Mouse (Mus musculus) heart, embryonic 13.5 days (tissue): ENCODE results near the gene Taf8. TPM values are rescaled to one million over a fixed set of nuclear protein-coding genes. Genes with fewer than 3 reads are reported as not detected.

Experiments
- ATAC-seq: fragments of 200-750 bp; cut with Nextera tagmentation; 2 replicates; pipeline ENCODE4 v1.8.0; 2017; ENCODE audit warnings: moderate TSS enrichment; ENCODE audit not compliant: insufficient number of reproducible peaks, low FRiP score, low TSS enrichment; ENCODE audit errors: extremely low read depth
- H3K27ac ChIP-seq: fragments of 300-500 bp; sonication (generic); replicated peaks from 2 replicates; pipeline ENCODE4 v1.5.1; 2015; ENCODE audit warnings: moderate library complexity, mild to moderate bottlenecking, inconsistent platforms
- H3K27me3 ChIP-seq: fragments of 300-500 bp; sonication (generic); replicated peaks from 2 replicates; pipeline ENCODE4 v1.6.1; 2015; ENCODE audit warnings: mild to moderate bottlenecking, inconsistent platforms
- H3K36me3 ChIP-seq: fragments of 300-500 bp; sonication (generic); 2 replicates; pipeline ENCODE4 v1.6.1; 2015; ENCODE audit warnings: mild to moderate bottlenecking, inconsistent platforms
- H3K4me1 ChIP-seq: fragments of 300-500 bp; sonication (generic); 2 replicates; pipeline ENCODE4 v1.6.1; 2015; ENCODE audit warnings: inconsistent platforms
- H3K4me2 ChIP-seq: fragments of 300-500 bp; sonication (generic); 2 replicates; pipeline ENCODE4 v1.6.1; 2015; ENCODE audit warnings: inconsistent platforms, mild to moderate bottlenecking, moderate library complexity
- H3K4me3 ChIP-seq: fragments of 300-500 bp; sonication (generic); 2 replicates; pipeline ENCODE4 v1.5.1; 2015; ENCODE audit warnings: moderate library complexity, mild to moderate bottlenecking, inconsistent platforms
- H3K9ac ChIP-seq: fragments of 300-500 bp; sonication (generic); 2 replicates; pipeline ENCODE4 v1.6.1; 2015; ENCODE audit warnings: inconsistent platforms, mild to moderate bottlenecking, moderate library complexity
- H3K9me3 ChIP-seq: fragments of 300-500 bp; sonication (generic); 2 replicates; pipeline ENCODE4 v1.6.1; 2016; ENCODE audit warnings: inconsistent platforms
- WGBS: fragments of 180-500 bp; shearing (Covaris S2); methylation state at CpG from one replicate; pipeline ENCODE4 v1.1.7; 2015; ENCODE audit warnings: mixed read lengths; 5-methylcytosine and 5-hydroxymethylcytosine counted together
- polyA plus RNA-seq: library from polyadenylated mRNA; unstranded; fragments of >200 nt; fragmentation: Nextera tagmentation; extraction: Ambion mirVana; gene quantifications from 2 replicates; pipeline ENCODE4 v1.2.1, GENCODE M21; 2015

The Taf8 gene
- polyA plus RNA-seq, 1 experiment from 2014 or later, result 18.4 TPM

DNA sequence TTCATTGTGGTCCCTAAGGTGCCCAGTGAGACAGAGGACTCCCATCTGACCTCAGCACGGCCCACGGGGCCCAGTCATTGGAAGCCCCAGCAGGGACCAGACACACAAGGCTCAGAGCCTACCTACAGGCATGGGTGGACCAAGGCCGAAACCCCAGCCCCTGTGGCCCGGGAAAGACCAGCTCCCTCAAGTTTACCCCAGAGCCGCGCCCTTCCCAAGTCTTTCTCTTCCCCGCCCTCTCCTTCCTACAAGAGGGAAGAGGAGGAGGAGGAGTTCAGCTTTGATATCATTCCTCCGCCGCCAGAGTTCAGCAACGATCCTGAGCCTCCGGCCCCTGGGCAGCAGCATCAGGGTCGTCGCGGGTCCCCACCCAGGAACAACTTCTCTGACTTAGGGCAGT lies 34.0 kb downstream of the Taf8 start:
- H3K4me3 ChIP-seq, result peak overlapping the region; percentile 43
- no peak overlapping the region for H3K27ac ChIP-seq
- peaks cover 58% of the 10 kb centered on the region for H3K27me3 ChIP-seq
- no peaks in the 10 kb centered on the region for H3K9me3 ChIP-seq
- ATAC-seq, result no peak
- peak overlapping the region; percentile 67 for H3K4me2 ChIP-seq
- peak overlapping the region; percentile 66 for H3K9ac ChIP-seq
- H3K36me3 ChIP-seq, result no peaks in the 10 kb centered on the region
- WGBS, result 19% methylated on average over 14 of the region's 14 CpGs
- H3K4me1 ChIP-seq, result peaks cover 50% of the 10 kb centered on the region

DNA sequence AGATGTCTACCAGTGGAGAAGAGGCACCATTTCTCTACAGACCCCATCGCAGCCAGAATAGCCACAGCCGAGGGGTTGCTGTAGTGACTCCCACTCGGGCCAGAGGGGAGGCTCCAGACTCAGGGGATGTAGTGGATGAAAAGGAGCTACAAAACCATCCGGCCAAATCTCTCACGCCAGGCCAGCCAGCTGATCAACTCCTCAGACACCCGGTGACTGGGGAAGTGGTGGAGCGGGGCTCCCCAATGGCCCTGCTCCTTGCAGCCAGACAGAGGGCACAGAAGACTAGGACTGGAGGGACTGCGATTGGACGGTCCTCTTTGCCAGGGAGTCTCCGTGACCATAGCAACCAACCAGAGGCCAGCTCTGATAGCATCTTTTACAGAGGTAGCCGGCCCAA lies 34.4 kb downstream of the Taf8 start:
- Histone ChIP-seq H3K9me3 (no peaks in the 10 kb centered on the region), H3K9ac (0 out of 2 replicates have a peak overlapping the region, but pooled peaks have one; percentile 66), H3K4me3 (no peak overlapping the region), H3K36me3 (no peaks in the 10 kb centered on the region), H3K27me3 (peaks cover 58% of the 10 kb centered on the region), H3K27ac (no peak overlapping the region), H3K4me1 (peaks cover 52% of the 10 kb centered on the region), H3K4me2 (peak overlapping the region; percentile 67)
- 72% methylated on average over 11 of the region's 11 CpGs for WGBS
- no peak for ATAC-seq

DNA sequence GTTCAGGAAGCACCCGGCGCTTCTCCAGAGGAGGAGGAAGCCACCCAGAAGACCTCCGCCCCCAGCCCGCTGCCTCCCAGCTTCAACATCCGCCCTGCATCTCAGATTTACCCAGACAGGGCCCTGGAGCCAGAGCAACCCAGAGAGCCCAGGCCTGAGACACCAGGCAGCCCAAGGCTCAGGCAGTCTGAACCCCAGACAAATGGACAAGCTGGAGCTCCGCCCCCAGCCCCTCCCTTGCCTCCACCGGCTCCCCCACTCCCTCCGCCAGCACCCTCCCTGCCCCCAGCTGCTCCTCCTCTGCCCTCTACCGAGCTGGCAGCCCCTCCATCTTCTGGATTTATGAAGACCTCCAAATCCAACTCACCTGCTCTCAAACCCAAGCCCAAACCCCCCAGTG lies 35.8 kb downstream of the Taf8 start:
- no peak overlapping the region for H3K4me3 ChIP-seq

DNA sequence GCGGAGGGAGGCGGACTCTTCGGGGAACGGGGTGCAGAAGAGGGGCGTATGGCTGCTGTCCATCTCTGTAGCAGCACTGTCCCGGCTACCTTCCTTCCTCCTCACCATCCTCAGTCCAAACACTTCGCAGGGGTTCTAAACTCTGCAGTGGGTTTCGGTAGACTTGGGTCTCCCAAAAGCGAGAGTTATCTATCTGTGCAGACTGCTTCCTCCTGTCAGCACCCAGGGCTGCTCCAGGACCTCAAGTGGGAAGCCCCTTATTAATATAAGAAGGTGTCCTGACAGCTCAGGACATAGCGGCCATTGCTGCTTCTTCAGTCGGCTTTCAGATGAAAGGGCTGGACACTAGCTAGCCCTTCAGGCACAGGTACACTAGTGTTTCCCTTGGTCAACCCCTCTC lies 37.1 kb downstream of the Taf8 start:
- Histone ChIP-seq H3K9ac (no peak overlapping the region), H3K4me3 (no peak overlapping the region), H3K4me1 (peaks cover 46% of the 10 kb centered on the region), H3K9me3 (no peaks in the 10 kb centered on the region), H3K4me2 (no peak overlapping the region), H3K36me3 (no peaks in the 10 kb centered on the region), H3K27me3 (peaks cover 58% of the 10 kb centered on the region), H3K27ac (no peak overlapping the region)
- no peak for ATAC-seq
- 71% methylated on average over 11 of the region's 11 CpGs for WGBS

More for the DNA sequence above, 35.8 kb downstream of the Taf8 start:
- no peak overlapping the region for H3K4me2 ChIP-seq
- H3K9ac ChIP-seq, result 0 out of 2 replicates have a peak overlapping the region, but pooled peaks have one; percentile 5
- H3K4me1 ChIP-seq, result peaks cover 54% of the 10 kb centered on the region
- ATAC-seq, result no peak
- WGBS, result 41% methylated on average over 9 of the region's 9 CpGs
- H3K27me3 ChIP-seq, result peaks cover 58% of the 10 kb centered on the region
- H3K36me3 ChIP-seq, result no peaks in the 10 kb centered on the region
- H3K9me3 ChIP-seq, result no peaks in the 10 kb centered on the region
- H3K27ac ChIP-seq, result no peak overlapping the region

DNA sequence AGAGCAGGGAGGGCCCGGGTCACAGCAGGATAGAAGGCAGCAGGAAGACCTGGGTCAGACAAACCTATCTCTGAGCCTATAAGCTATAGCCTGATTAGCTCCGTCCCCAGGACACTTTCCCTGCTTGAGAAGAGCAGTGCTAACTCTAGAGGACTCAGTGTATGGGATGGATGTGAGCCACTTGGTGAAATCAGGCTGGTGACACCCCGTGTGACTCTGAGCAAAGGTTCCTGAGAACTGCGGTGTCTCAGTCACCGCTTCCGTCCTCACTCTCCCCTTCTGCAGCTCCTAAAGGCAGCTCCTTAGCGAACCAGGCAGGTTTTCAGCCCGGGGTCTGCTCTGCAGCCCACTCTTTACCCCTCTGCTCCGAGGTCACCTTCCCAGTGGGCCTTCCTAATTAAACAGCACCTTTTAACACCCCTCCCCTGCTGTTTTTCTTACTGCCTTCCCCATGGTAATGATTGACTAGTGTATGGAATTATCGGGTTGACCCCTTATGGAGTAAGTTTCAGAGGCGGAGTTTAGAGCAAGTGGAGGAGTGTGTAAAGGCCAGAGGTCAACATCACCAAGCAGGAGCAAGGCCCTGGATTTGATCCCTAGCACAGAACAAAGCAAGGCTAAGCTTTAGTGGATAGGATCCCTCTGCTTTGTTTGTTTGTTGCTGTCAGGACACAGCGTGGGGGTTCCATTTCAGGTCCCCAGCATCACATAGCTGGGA lies 37.7 kb downstream of the Taf8 start:
- Histone ChIP-seq H3K27ac (no peak overlapping the region), H3K4me3 (no peak overlapping the region), H3K4me2 (no peak overlapping the region), H3K9me3 (no peaks in the 10 kb centered on the region), H3K9ac (no peak overlapping the region), H3K36me3 (no peaks in the 10 kb centered on the region), H3K27me3 (peaks cover 53% of the 10 kb centered on the region), H3K4me1 (peaks cover 52% of the 10 kb centered on the region)
- 46% methylated on average over 12 of the region's 12 CpGs for WGBS
- ATAC-seq, result no peak

DNA sequence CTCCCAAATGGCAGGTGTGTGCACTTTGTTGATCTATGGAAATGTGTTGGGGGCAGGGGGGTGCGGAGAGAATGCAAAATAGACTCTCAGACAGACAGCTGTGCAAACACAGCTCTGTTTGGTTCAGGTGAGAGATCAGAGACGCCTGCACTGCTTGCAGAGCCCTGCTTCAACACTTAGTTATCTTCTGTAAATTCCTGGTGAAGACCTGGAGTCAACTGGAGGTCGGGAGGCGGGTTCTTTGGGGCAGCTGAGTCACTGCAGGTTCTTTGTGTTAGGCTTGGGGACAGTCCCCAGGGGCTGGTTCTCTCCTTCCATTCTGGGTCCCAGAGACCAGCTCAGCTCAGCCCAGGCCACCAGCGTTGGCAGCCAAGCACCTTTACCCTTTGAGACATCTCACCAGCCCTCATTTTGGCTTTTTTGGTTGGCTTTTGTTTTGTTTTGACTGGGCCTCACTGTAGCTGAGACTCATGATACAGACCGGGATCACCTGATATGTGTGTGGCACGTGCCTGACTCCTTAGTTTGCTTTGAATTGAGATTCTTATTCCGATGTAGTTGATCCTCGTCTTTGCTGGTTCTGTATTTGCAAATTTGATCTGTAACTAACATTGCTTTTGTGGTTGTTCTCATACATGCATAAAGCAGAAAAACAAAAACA lies 39.2 kb downstream of the Taf8 start:
- peaks cover 46% of the 10 kb centered on the region for H3K4me1 ChIP-seq
- peak overlapping the region; percentile 15 for H3K4me2 ChIP-seq
- no peak overlapping the region for H3K4me3 ChIP-seq
- H3K36me3 ChIP-seq, result no peaks in the 10 kb centered on the region
- 37% methylated on average over 9 of the region's 9 CpGs for WGBS
- ATAC-seq, result no peak
- H3K27ac ChIP-seq, result peak overlapping the region; percentile 58
- peak overlapping the region; percentile 8 for H3K9ac ChIP-seq
- H3K27me3 ChIP-seq, result peaks cover 39% of the 10 kb centered on the region
- no peaks in the 10 kb centered on the region for H3K9me3 ChIP-seq

DNA sequence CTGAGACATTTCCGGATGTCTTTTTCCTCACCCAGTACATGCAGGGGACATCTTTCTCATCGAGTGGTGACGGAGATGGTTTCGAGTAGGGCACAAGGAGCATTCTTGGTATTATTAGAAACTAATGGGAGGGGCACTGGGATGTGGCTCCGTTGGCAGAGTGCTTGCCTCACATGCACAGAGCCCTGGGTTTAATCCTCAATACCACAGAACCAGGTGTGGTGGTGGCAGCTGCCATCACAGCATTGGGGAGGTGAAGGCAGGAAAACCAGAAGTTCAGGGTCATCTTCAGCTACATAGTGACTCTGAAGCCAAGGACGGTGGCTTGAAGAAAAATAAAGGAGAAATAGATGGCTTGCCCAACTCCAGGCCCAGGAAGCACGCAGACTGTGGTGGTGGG lies 39.9 kb downstream of the Taf8 start:
- ATAC-seq, result no peak
- 42% methylated on average over 7 of the region's 7 CpGs for WGBS
- Histone ChIP-seq H3K9me3 (no peaks in the 10 kb centered on the region), H3K36me3 (no peaks in the 10 kb centered on the region), H3K4me2 (peak overlapping the region; percentile 15; the same call in 1 of the 2 replicates), H3K4me3 (no peak overlapping the region), H3K9ac (0 out of 2 replicates have a peak overlapping the region, but pooled peaks have one; percentile 8), H3K27ac (peak overlapping the region; percentile 58), H3K4me1 (peaks cover 45% of the 10 kb centered on the region), H3K27me3 (peaks cover 33% of the 10 kb centered on the region)

DNA sequence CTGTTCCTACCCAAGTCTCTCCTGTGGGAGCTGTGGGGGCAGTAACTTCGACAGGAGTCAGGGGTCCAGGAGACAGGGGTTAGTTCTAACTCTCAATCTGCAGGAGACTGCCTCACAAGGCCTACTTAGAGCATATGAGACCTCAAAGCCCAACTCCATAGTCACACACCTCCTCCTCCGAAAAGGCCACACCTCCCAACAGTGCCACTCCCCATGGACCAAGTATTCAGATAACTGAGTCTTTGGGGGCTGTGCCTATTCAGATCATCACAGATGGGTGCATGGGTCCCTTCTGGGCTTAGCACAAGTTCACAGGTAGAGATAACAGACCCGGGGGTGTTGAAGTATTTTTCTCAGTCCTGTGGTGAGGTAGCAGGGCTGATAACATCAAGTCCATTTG lies 40.4 kb downstream of the Taf8 start:
- no peak for ATAC-seq
- peaks cover 27% of the 10 kb centered on the region for H3K27me3 ChIP-seq
- no peak overlapping the region for H3K4me3 ChIP-seq
- no peaks in the 10 kb centered on the region for H3K36me3 ChIP-seq
- H3K4me1 ChIP-seq, result peaks cover 50% of the 10 kb centered on the region
- no peak overlapping the region for H3K27ac ChIP-seq
- no peak overlapping the region for H3K4me2 ChIP-seq
- no peaks in the 10 kb centered on the region for H3K9me3 ChIP-seq
- WGBS, result 34% methylated on average over 3 of the region's 3 CpGs
- no peak overlapping the region for H3K9ac ChIP-seq

DNA sequence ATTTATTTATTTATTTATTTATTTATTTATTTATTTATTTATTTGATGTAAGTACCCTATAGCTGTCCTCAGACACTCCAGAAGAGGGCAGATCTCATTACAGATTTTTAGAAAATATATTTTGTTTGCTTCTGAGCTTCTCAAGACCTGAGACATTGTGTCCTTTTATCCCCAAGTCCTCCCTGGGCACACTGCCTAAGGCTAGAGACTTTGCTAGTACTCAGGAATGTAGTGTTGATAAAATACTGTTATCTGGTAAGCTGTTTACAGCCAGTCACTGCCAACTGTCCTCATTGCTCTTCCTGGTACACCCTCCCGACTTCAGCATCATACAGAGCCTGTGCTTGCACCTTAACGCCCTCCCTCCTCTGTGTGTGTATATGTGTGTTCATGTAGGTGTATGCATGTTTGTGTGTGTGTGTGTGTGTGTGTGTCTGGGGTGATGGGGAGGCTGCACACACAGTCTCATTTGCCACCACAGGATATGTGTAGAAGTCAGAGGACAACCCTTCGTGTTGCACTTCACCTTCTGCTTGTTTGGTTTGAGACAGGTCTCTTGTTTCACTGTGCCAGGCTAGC lies 42.7 kb downstream of the Taf8 start:
- no peak overlapping the region for H3K4me2 ChIP-seq
- H3K9me3 ChIP-seq, result no peaks in the 10 kb centered on the region
- peaks cover 63% of the 10 kb centered on the region for H3K4me1 ChIP-seq
- no peak overlapping the region for H3K4me3 ChIP-seq
- WGBS, result 48% methylated on average over 3 of the region's 3 CpGs
- no peak overlapping the region for H3K27ac ChIP-seq
- peaks cover 9% of the 10 kb centered on the region; the same call in 1 of the 2 replicates for H3K27me3 ChIP-seq
- H3K36me3 ChIP-seq, result no peaks in the 10 kb centered on the region
- no peak overlapping the region for H3K9ac ChIP-seq
- no peak for ATAC-seq

DNA sequence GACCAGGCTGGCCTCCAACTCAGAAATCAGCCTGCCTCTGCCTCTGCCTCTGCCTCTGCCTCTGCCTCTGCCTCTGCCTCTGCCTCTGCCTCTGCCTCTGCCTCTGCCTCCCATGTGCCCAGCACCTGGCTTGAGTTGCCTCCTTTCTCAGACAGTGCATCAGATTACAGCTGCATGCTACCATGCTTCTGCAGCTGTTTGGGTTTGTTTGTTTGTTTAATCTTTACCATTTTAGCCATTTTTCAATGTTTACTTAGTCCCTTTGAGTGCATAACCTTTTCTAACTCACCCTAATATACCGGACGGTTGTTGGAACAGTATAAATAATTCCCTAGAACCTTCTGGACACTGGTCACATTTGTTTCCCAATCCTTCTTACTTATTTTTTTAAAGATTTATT lies 43.2 kb downstream of the Taf8 start:
- peaks cover 64% of the 10 kb centered on the region for H3K4me1 ChIP-seq
- no peak overlapping the region for H3K4me2 ChIP-seq
- peaks cover 4% of the 10 kb centered on the region; the same call in 1 of the 2 replicates for H3K27me3 ChIP-seq
- no peak overlapping the region for H3K4me3 ChIP-seq
- no peaks in the 10 kb centered on the region for H3K9me3 ChIP-seq
- H3K9ac ChIP-seq, result no peak overlapping the region
- H3K27ac ChIP-seq, result no peak overlapping the region
- 93% methylated on average over 2 of the region's 2 CpGs for WGBS
- no peaks in the 10 kb centered on the region for H3K36me3 ChIP-seq
- ATAC-seq, result no peak

DNA sequence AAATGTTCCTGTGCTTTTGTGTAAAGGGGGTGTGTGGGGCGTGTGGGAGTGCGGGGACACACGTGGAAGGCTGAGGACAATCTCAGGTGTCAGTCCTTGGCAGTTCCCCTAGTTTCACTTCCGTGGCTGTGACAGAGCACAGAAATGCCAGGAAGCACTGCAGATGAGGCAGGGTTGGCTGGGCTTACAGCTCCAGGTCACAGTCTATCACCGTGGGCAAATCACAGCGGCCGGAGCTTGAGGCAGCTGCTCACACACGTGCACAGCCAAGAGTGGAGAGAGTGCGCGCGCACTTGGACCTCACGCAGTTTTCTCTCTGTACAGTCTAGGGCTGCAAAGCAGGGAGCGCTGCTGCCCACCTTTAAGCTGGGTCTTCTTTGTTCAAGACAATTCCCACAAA lies 43.8 kb downstream of the Taf8 start:
- Histone ChIP-seq H3K4me3 (no peak overlapping the region), H3K27ac (no peak overlapping the region), H3K36me3 (no peaks in the 10 kb centered on the region), H3K9ac (no peak overlapping the region), H3K9me3 (no peaks in the 10 kb centered on the region), H3K27me3 (no peaks in the 10 kb centered on the region), H3K4me1 (peaks cover 64% of the 10 kb centered on the region), H3K4me2 (no peak overlapping the region)
- ATAC-seq, result no peak
- WGBS, result 63% methylated on average over 13 of the region's 13 CpGs
